Mouse (Mus musculus): ENCODE results near the gene Tctex1d1.

DNA sequence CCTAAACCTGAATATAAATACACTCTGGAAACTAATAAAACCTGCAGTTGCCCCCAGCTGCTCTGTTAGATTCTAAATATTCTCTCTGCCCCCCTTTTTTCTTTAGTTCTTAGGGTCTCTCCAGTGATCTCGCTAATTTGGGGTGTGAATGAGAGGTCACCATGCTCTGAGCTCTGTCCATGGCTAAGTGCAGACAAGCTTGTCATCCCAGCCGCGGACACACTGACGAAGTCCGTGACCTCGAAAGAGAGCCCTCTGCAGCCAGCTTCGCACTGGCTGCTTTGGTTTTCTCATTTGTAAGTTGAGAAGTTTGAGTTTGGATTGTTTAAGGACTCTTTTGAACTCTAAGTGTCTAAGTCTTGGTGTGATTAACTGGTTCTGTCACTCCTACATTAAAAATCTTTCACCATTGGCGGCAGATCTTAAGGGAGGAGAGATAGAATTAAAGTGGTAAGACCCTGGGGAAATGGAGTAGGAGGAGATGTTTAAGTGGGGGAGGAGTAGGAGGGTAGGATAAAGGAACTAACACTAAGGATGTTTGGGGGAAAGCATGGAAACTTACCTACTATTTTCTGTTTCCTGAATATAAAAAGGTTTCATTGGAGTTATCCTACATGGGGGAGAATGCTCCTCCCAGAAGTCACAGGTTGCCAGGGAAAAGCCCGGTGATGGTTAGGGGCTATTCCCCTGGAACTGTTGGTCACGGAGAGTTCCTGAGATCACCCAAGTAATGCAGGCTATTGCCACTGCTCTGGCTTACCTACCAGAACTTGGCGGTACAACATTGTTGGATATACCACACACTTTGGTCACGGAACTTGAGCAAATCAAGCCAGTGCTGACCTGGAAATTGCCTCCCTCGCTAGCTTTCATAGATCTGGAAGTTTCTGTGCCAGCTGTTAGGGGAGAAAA, 50.0 kb downstream of the Tctex1d1 start:
- TF ChIP-seq POLR2A (IDR thresholded peaks at IDR 0.05; ENCODE audit: borderline replicate concordance, extremely low read depth, insufficient read depth, insufficient read length, poor library complexity, severe bottlenecking): no peak
- TF ChIP-seq CTCF (IDR thresholded peaks at IDR 0.05; ENCODE audit: borderline replicate concordance, extremely low read depth, insufficient read depth, insufficient read length): no peak
